Mouse (Mus musculus): ENCODE data around the gene Vps37c. TPM values are rescaled to one million over a fixed set of nuclear protein-coding genes. Genes with fewer than 3 reads are reported as not detected.

Gene Vps37c
- polyA plus RNA-seq, 1 experiment from 2014 or later, result 25.2 TPM

- WGBS, result 62% methylated on average over 6 of the region's 6 CpGs
- Histone ChIP-seq H3K27ac (ENCODE audit: low read length) (no peak overlapping the region), H3K9me3 (ENCODE audit: low read length) (no peaks in the 10 kb centered on the region), H3K4me2 (replicated peaks; ENCODE audit: low read depth, low read length) (no peak overlapping the region), H3K27me3 (replicated peaks; ENCODE audit: insufficient read depth, low read length) (no peaks in the 10 kb centered on the region), H3K36me3 (ENCODE audit: insufficient read depth, low read length) (no peaks in the 10 kb centered on the region), H3K4me1 (ENCODE audit: insufficient read depth, low read depth, low read length) (no peaks in the 10 kb centered on the region), H3K4me3 (ENCODE audit: low read depth, low read length) (no peak overlapping the region), H3K9ac (replicated peaks; ENCODE audit: low read depth) (no peak overlapping the region)
- no peak for ATAC-seq
- DNase-seq (ENCODE audit: low spot score), result no peak
- TF ChIP-seq EP300 (IDR thresholded peaks at IDR 0.05), result no peak
- TF ChIP-seq CTCF (IDR thresholded peaks at IDR 0.05), result no peak
Measured at GRCm38 (mm10) chr19:10747718-10748117, 59.2 kb downstream of the Vps37c start.

- no peaks in the 10 kb centered on the region for H3K9me3 ChIP-seq (ENCODE audit: low read length)
- no peak overlapping the region for H3K4me3 ChIP-seq (ENCODE audit: low read depth, low read length)
- H3K36me3 ChIP-seq (ENCODE audit: insufficient read depth, low read length), result no peaks in the 10 kb centered on the region
- TF ChIP-seq CTCF (IDR thresholded peaks at IDR 0.05) (no peak), EP300 (IDR thresholded peaks at IDR 0.05) (no peak)
- H3K27me3 ChIP-seq (replicated peaks; ENCODE audit: insufficient read depth, low read length), result no peaks in the 10 kb centered on the region
- no peak for DNase-seq (ENCODE audit: low spot score)
- WGBS, result 62% methylated on average over 11 of the region's 11 CpGs
- H3K4me2 ChIP-seq (replicated peaks; ENCODE audit: low read depth, low read length), result no peak overlapping the region
- H3K27ac ChIP-seq (ENCODE audit: low read length), result no peak overlapping the region
- no peaks in the 10 kb centered on the region for H3K4me1 ChIP-seq (ENCODE audit: insufficient read depth, low read depth, low read length)
- H3K9ac ChIP-seq (replicated peaks; ENCODE audit: low read depth), result no peak overlapping the region
- ATAC-seq, result no peak
Measured at GRCm38 (mm10) chr19:10748401-10749102, 60.0 kb downstream of the Vps37c start.

- no peak for TF ChIP-seq CTCF (IDR thresholded peaks at IDR 0.05)
- TF ChIP-seq EP300 (IDR thresholded peaks at IDR 0.05), result no peak
- ATAC-seq, result no peak
- Histone ChIP-seq H3K9ac (replicated peaks; ENCODE audit: low read depth) (no peak overlapping the region), H3K36me3 (ENCODE audit: insufficient read depth, low read length) (no peaks in the 10 kb centered on the region), H3K4me3 (ENCODE audit: low read depth, low read length) (no peak overlapping the region), H3K9me3 (ENCODE audit: low read length) (no peaks in the 10 kb centered on the region), H3K27ac (ENCODE audit: low read length) (no peak overlapping the region), H3K27me3 (replicated peaks; ENCODE audit: insufficient read depth, low read length) (no peaks in the 10 kb centered on the region), H3K4me1 (ENCODE audit: insufficient read depth, low read depth, low read length) (no peaks in the 10 kb centered on the region), H3K4me2 (replicated peaks; ENCODE audit: low read depth, low read length) (no peak overlapping the region)
- 93% methylated on average over 6 of the region's 6 CpGs for WGBS
- no peak for DNase-seq (ENCODE audit: low spot score)
Measured at GRCm38 (mm10) chr19:10749295-10749694, 60.8 kb downstream of the Vps37c start.

- no peak overlapping the region for H3K27ac ChIP-seq (ENCODE audit: low read length)
- no peak overlapping the region for H3K9ac ChIP-seq (replicated peaks; ENCODE audit: low read depth)
- no peak overlapping the region for H3K4me2 ChIP-seq (replicated peaks; ENCODE audit: low read depth, low read length)
- no peak for ATAC-seq
- no peaks in the 10 kb centered on the region for H3K36me3 ChIP-seq (ENCODE audit: insufficient read depth, low read length)
- H3K9me3 ChIP-seq (ENCODE audit: low read length), result no peaks in the 10 kb centered on the region
- DNase-seq (ENCODE audit: low spot score), result no peak
- TF ChIP-seq CTCF (IDR thresholded peaks at IDR 0.05), result no peak
- TF ChIP-seq EP300 (IDR thresholded peaks at IDR 0.05), result no peak
- H3K4me1 ChIP-seq (ENCODE audit: insufficient read depth, low read depth, low read length), result no peaks in the 10 kb centered on the region
- no peaks in the 10 kb centered on the region for H3K27me3 ChIP-seq (replicated peaks; ENCODE audit: insufficient read depth, low read length)
- 73% methylated on average over 6 of the region's 6 CpGs for WGBS
- no peak overlapping the region for H3K4me3 ChIP-seq (ENCODE audit: low read depth, low read length)
Measured at GRCm38 (mm10) chr19:10750161-10750560, 61.6 kb downstream of the Vps37c start.

GRCm38 (mm10) chr19:10751607-10752006, 63.1 kb downstream of the Vps37c start:
- no peaks in the 10 kb centered on the region for H3K4me1 ChIP-seq (ENCODE audit: insufficient read depth, low read depth, low read length)
- H3K9ac ChIP-seq (replicated peaks; ENCODE audit: low read depth), result no peak overlapping the region
- H3K27ac ChIP-seq (ENCODE audit: low read length), result no peak overlapping the region
- no peaks in the 10 kb centered on the region for H3K27me3 ChIP-seq (replicated peaks; ENCODE audit: insufficient read depth, low read length)
- ATAC-seq (no peak), DNase-seq (ENCODE audit: low spot score) (no peak)
- no peak overlapping the region for H3K4me3 ChIP-seq (ENCODE audit: low read depth, low read length)
- no peaks in the 10 kb centered on the region for H3K9me3 ChIP-seq (ENCODE audit: low read length)
- no peaks in the 10 kb centered on the region for H3K36me3 ChIP-seq (ENCODE audit: insufficient read depth, low read length)
- TF ChIP-seq CTCF (IDR thresholded peaks at IDR 0.05) (no peak), EP300 (IDR thresholded peaks at IDR 0.05) (no peak)
- WGBS, result 68% methylated on average over 1 of the region's 1 CpGs
- H3K4me2 ChIP-seq (replicated peaks; ENCODE audit: low read depth, low read length), result no peak overlapping the region

- WGBS, result 90% methylated on average over 6 of the region's 6 CpGs
- Histone ChIP-seq H3K4me2 (replicated peaks; ENCODE audit: low read depth, low read length) (no peak overlapping the region), H3K4me3 (ENCODE audit: low read depth, low read length) (no peak overlapping the region), H3K9me3 (ENCODE audit: low read length) (no peaks in the 10 kb centered on the region), H3K36me3 (ENCODE audit: insufficient read depth, low read length) (no peaks in the 10 kb centered on the region), H3K4me1 (ENCODE audit: insufficient read depth, low read depth, low read length) (no peaks in the 10 kb centered on the region), H3K27ac (ENCODE audit: low read length) (no peak overlapping the region), H3K9ac (replicated peaks; ENCODE audit: low read depth) (no peak overlapping the region), H3K27me3 (replicated peaks; ENCODE audit: insufficient read depth, low read length) (no peaks in the 10 kb centered on the region)
- no peak for ATAC-seq
- no peak for DNase-seq (ENCODE audit: low spot score)
- TF ChIP-seq CTCF (IDR thresholded peaks at IDR 0.05), result no peak
- TF ChIP-seq EP300 (IDR thresholded peaks at IDR 0.05), result no peak
Measured at GRCm38 (mm10) chr19:10752106-10752505, 63.6 kb downstream of the Vps37c start.
